9 mouse cellular contexts compared by ENCODE assay signal in genomic region chr16:32164396-32165027, GRCm38 (mm10). TPM values are rescaled to one million over a fixed set of nuclear protein-coding genes. Genes with fewer than 3 reads are reported as not detected.
DNase-seq lines count a peak whose midpoint lies in the region; ATAC-seq and TF ChIP-seq lines count a peak whose summit lies in the region.
"Had no signal": no experiment of that assay in that cellular context is flagged by ENCODE, and none has a peak within 500 bp of the region (broad histone marks: within the 10 kb centered on the region; RNA-seq: fewer than 3 reads in every experiment).

No protein-coding gene starts in this region.

- no peak overlapping the region for H3K9ac ChIP-seq in hindbrain, postnatal 0 days (replicated peaks; ENCODE audit: low read length)

- WGBS in hindbrain, postnatal 0 days: 72% methylated on average over 19 of the region's 19 CpGs

- peak; percentile 21 for DNase-seq in kidney, adult 18-20 months
- DNase-seq in kidney, adult 11 months: no peak
- DNase-seq in hindbrain, postnatal 0 days (ENCODE audit: low spot score): no peak
- peak; percentile 36 for DNase-seq in lung, postnatal 14 days
- DNase-seq in thymus, postnatal 0 days (ENCODE audit: low spot score): peak; percentile 14
- DNase-seq in ovary, adult 18-20 months (ENCODE audit: low spot score): no peak
- no peak for DNase-seq in left cerebral cortex, adult 11 months (ENCODE audit: low spot score)

- H3K4me3 ChIP-seq in cortical plate, adult 2 months (ENCODE audit: insufficient read depth, low read length): peak overlapping the region; percentile 45
- H3K4me3 ChIP-seq in hindbrain, postnatal 0 days (ENCODE audit: low read length): peak overlapping the region; percentile 33; the same call in 1 of the 2 replicates

- no peaks in the 10 kb centered on the region for H3K9me3 ChIP-seq in hindbrain, postnatal 0 days (ENCODE audit: low read length)

- TF ChIP-seq CTCF in cortical plate, adult 2 months (IDR thresholded peaks at IDR 0.05; ENCODE audit: extremely low read depth, insufficient read depth, low read length): no peak
- no peak for TF ChIP-seq CTCF in hindbrain, postnatal 0 days (IDR thresholded peaks at IDR 0.05; ENCODE audit: low read depth)

- no peak overlapping the region for H3K27ac ChIP-seq in cortical plate, adult 2 months (ENCODE audit: insufficient read depth, low read length)
- no peak overlapping the region for H3K27ac ChIP-seq in hindbrain, postnatal 0 days

- TF ChIP-seq POLR2A in cortical plate, adult 2 months (IDR thresholded peaks at IDR 0.05; ENCODE audit: extremely low read depth, insufficient read depth, low read length): no peak

- no peaks in the 10 kb centered on the region for H3K27me3 ChIP-seq in hindbrain, postnatal 0 days (ENCODE audit: insufficient read depth, low read length)

- H3K4me2 ChIP-seq in hindbrain, postnatal 0 days (ENCODE audit: low read depth, low read length): peak overlapping the region; percentile 65

- ATAC-seq in hindbrain, postnatal 0 days: no peak

- H3K36me3 ChIP-seq in hindbrain, postnatal 0 days (ENCODE audit: insufficient read depth, low read length): no peaks in the 10 kb centered on the region

- no peaks in the 10 kb centered on the region for H3K4me1 ChIP-seq in cortical plate, adult 2 months (ENCODE audit: control insufficient read depth, insufficient read depth, low read length)
- peaks cover 7% of the 10 kb centered on the region for H3K4me1 ChIP-seq in hindbrain, postnatal 0 days (ENCODE audit: insufficient read depth, low read length)

RNA-seq across cellular contexts. Expression of gene Nrros, which starts 0.9 kb away (rescaled TPM):
- polyA plus RNA-seq in cortical plate, adult 2 months (2012; rRNA removed): 5.6 and 6.5 TPM in 2 replicates
- total RNA-seq in hindbrain, postnatal 0 days (2014; rRNA removed): 8.7 and 17.3 TPM in 2 replicates
- 5.4 and 6.7 TPM in 2 replicates for polyA plus RNA-seq in hindbrain, postnatal 0 days (2015; fragmentation: Nextera tagmentation; extraction: Ambion mirVana)
- 94.5 and 99.5 TPM in 2 replicates for polyA plus RNA-seq in thymus, postnatal 0 days (2015; fragmentation: Nextera tagmentation; extraction: Ambion mirVana)

RNA-seq across cellular contexts. Expression of gene Bex6, which starts 15.1 kb away (rescaled TPM):
- not detected in 2 replicates for polyA plus RNA-seq in cortical plate, adult 2 months (2012; rRNA removed)
- not detected in 2 replicates for total RNA-seq in hindbrain, postnatal 0 days (2014; rRNA removed)
- not detected in 2 replicates for polyA plus RNA-seq in hindbrain, postnatal 0 days (2015; fragmentation: Nextera tagmentation; extraction: Ambion mirVana)
- polyA plus RNA-seq in thymus, postnatal 0 days (2015; fragmentation: Nextera tagmentation; extraction: Ambion mirVana): 4.1 and 6.6 TPM in 2 replicates
- polyA plus RNA-seq: brain, embryonic 14.5 days had no signal

Comparison
In these comparisons a context has a peak if more than half of its experiments do, and no peak if none do; other contexts are left out.
1. DNase-seq: peak in kidney, adult 18-20 months (single experiment), lung, postnatal 14 days (single experiment) and thymus, postnatal 0 days (single experiment); none in kidney, adult 11 months (single experiment), hindbrain, postnatal 0 days (single experiment), ovary, adult 18-20 months (single experiment) and left cerebral cortex, adult 11 months (single experiment).
2. RNA of gene Nrros, which starts 0.9 kb away (polyA plus RNA-seq): 94.5 to 99.5 TPM in thymus, postnatal 0 days; 5.6 to 6.5 TPM in cortical plate, adult 2 months and 5.4 to 6.7 TPM in hindbrain, postnatal 0 days; every median in the first group is over 10 times any median in the second.